Mouse (Mus musculus) kidney, embryonic 14.5 days (tissue): ENCODE results near the gene Calm3. TPM values are rescaled to one million over a fixed set of nuclear protein-coding genes. Genes with fewer than 3 reads are reported as not detected.

ENCODE experiments used
- ATAC-seq: fragments of 200-750 bp; cut with Nextera tagmentation; 2 replicates; pipeline ENCODE4 v1.8.0; 2017; ENCODE audit warnings: moderate number of reproducible peaks, mild to moderate bottlenecking, moderate TSS enrichment, moderate library complexity; ENCODE audit not compliant: low FRiP score, low TSS enrichment
- H3K27ac ChIP-seq: fragments of 300-500 bp; sonication (generic); 2 replicates; pipeline ENCODE4 v1.5.1; 2014; ENCODE audit warnings: low read depth, mild to moderate bottlenecking, low read length, moderate library complexity, mixed read lengths
- H3K27me3 ChIP-seq: fragments of 300-500 bp; sonication (generic); 2 replicates; pipeline ENCODE4 v1.6.1; 2014; ENCODE audit warnings: mild to moderate bottlenecking, low read length; ENCODE audit not compliant: control insufficient read depth, insufficient read depth
- H3K36me3 ChIP-seq: fragments of 300-500 bp; sonication (generic); 2 replicates; pipeline ENCODE4 v1.6.1; 2014; ENCODE audit warnings: low read length, mixed read lengths; ENCODE audit not compliant: control insufficient read depth, insufficient read depth
- H3K4me1 ChIP-seq: fragments of 300-500 bp; sonication (generic); 2 replicates; pipeline ENCODE4 v1.6.1; 2014; ENCODE audit warnings: low read length, mixed read lengths; ENCODE audit not compliant: control insufficient read depth, insufficient read depth
- H3K4me2 ChIP-seq: fragments of 300-500 bp; sonication (generic); replicated peaks from 2 replicates; pipeline ENCODE4 v1.6.1; 2014; ENCODE audit warnings: low read depth, mild to moderate bottlenecking, low read length
- H3K4me3 ChIP-seq: fragments of 300-500 bp; sonication (generic); 2 replicates; pipeline ENCODE4 v1.5.1; 2014; ENCODE audit warnings: mild to moderate bottlenecking, low read length
- H3K9ac ChIP-seq: fragments of 300-500 bp; sonication (generic); 2 replicates; pipeline ENCODE4 v1.6.1; 2014; ENCODE audit warnings: low read depth, mild to moderate bottlenecking, low read length, moderate library complexity
- H3K9me3 ChIP-seq: fragments of 300-500 bp; sonication (generic); 2 replicates; pipeline ENCODE4 v1.6.1; 2016; ENCODE audit warnings: low read length; ENCODE audit not compliant: control insufficient read depth
- WGBS: fragments of 180-500 bp; shearing (Covaris S2); extraction: QIAGEN DNeasy Blood & Tissue Kit; methylation state at CpG from one replicate; pipeline ENCODE4 v1.1.7; 2014; 5-methylcytosine and 5-hydroxymethylcytosine counted together
- polyA plus RNA-seq: library from polyadenylated mRNA; unstranded; fragments of >200 nt; fragmentation: Nextera tagmentation; extraction: Ambion mirVana; gene quantifications from 2 replicates; pipeline ENCODE4 v1.2.1, GENCODE M21; 2014

The Calm3 gene
- polyA plus RNA-seq, 1 experiment from 2014 or later: 156 TPM

DNA sequence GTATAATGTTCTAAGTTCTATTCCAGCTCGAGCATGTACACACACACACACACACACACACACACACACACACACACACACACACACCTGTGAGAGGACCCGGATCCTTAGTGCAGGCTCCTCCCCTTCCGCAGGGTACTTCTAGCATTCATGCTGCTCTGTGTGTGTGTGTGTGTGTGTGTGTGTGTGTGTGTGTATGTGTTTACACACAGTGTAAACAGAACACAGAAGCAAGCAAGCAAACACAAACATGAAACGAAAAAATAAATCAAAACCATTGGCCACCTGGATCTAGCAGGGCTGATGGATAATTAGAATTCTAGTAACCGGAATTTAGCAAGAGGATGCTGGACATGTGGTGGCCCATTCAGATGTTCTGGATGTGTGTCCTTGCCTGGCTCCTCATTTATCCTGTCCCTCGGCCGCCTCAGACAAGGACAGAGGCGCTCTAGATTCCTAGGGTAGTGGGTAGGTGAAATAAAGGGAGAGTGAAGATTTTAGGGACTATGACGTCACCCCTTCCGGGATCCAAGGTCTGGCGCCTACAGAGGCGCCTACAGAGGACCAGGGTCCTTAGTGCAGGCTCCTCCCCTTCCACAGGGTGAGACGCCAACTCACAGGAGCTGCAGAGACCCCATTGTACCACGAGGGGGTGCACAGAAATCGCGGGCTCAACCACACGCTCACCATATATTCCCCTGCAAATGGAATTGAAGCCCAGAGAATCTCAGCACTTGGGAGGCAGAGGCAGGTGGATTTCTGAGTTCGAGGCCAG is 27.1 kb upstream of the Calm3 start:
- 28% methylated on average over 18 of the region's 18 CpGs for WGBS
- Histone ChIP-seq H3K4me1 (peaks cover 24% of the 10 kb centered on the region), H3K36me3 (no peaks in the 10 kb centered on the region), H3K9ac (no peak overlapping the region), H3K4me2 (no peak overlapping the region), H3K9me3 (no peaks in the 10 kb centered on the region), H3K27ac (no peak overlapping the region), H3K27me3 (peaks cover 37% of the 10 kb centered on the region), H3K4me3 (no peak overlapping the region)
- peak; percentile 76 for ATAC-seq

DNA sequence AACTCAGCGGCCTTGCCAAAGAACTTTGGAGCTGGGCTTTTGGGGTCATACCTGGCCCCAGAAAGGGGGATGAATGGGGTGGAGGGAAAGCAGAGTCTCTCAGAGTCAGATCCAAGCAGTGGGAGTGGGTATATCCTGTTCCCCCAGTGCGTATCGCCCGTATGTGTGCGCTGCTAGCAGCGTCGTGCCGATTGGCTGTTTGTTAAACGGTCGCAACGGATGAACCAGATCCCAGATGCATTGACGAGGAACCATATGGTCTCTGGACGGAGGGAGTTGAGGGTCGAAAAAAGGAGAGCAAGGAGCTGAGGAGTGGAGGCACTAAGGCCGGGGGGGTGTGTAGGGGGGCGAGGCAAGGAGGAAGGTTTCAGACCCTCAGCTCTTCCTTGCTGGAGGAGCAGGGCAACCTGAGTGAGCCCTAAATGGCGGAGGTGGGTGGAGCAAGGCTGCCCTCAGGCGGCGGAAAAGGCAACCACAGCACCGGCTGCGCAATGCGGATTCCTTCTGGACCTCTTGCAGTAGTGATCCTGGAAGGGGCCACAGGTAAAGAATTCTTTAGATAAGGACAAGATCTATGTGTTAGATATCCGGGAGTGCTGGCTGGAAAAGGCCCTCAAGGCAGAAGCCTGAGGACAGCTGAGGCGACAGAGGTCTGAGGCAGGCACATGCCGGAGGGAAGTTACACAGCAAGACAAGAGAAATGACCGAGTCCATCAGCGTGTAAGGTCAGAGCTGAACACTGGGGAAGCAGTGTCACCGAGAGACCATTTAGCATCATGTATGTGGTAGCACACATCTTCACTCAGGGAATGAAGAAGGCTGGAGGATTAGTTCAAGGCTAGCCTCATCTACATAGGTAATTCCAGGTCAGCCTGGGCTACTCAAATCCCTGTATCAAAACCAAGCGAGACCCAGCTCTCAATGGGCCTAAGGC is 26.3 kb upstream of the Calm3 start:
- Histone ChIP-seq H3K9me3 (no peaks in the 10 kb centered on the region), H3K4me1 (peaks cover 30% of the 10 kb centered on the region), H3K27me3 (peaks cover 45% of the 10 kb centered on the region), H3K36me3 (no peaks in the 10 kb centered on the region), H3K9ac (0 out of 2 replicates have a peak overlapping the region, but pooled peaks have one; percentile 35), H3K27ac (no peak overlapping the region), H3K4me2 (peak overlapping the region; percentile 52), H3K4me3 (peak overlapping the region; percentile 28)
- ATAC-seq: peak; percentile 45
- WGBS: 11% methylated on average over 29 of the region's 29 CpGs

GRCm38 (mm10) chr7:16948923-16949458 is 25.1 kb upstream of the Calm3 start:
- no peak overlapping the region for H3K27ac ChIP-seq
- H3K4me2 ChIP-seq: no peak overlapping the region
- peaks cover 50% of the 10 kb centered on the region for H3K27me3 ChIP-seq
- H3K4me3 ChIP-seq: no peak overlapping the region
- H3K9me3 ChIP-seq: no peaks in the 10 kb centered on the region
- no peaks in the 10 kb centered on the region for H3K36me3 ChIP-seq
- peaks cover 34% of the 10 kb centered on the region for H3K4me1 ChIP-seq
- no peak for ATAC-seq
- WGBS: 61% methylated on average over 8 of the region's 8 CpGs
- H3K9ac ChIP-seq: no peak overlapping the region

DNA sequence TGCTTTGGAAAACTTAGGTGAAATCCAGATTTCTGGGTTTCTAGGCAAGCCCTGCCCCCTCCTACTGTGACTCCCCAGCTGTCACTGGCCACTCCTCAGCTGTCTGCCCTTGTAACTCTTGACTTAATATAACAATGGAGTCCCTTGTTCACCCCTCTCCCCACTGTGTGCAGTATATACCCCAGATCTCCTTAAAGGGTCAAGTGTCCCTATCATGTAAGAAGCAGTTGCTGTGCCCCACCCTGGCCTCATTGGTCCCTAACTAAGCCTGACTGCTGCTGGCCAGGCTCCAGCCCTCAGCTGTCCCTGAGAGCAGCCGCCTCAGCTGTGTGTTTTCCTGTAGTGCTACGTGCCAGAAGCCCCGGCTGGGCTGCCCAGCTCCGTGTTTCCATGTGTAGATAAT is 24.0 kb upstream of the Calm3 start:
- Histone ChIP-seq H3K9me3 (no peaks in the 10 kb centered on the region), H3K4me3 (peak overlapping the region; percentile 33), H3K4me1 (peaks cover 36% of the 10 kb centered on the region), H3K4me2 (peak overlapping the region; percentile 22), H3K27ac (no peak overlapping the region), H3K9ac (no peak overlapping the region), H3K27me3 (peaks cover 50% of the 10 kb centered on the region), H3K36me3 (no peaks in the 10 kb centered on the region)
- ATAC-seq: no peak
- 12% methylated on average over 4 of the region's 4 CpGs for WGBS

- no peak overlapping the region for H3K27ac ChIP-seq
- peak overlapping the region; percentile 52; the same call in 1 of the 2 replicates for H3K9ac ChIP-seq
- H3K4me1 ChIP-seq: peaks cover 36% of the 10 kb centered on the region
- H3K36me3 ChIP-seq: no peaks in the 10 kb centered on the region
- no peak for ATAC-seq
- H3K27me3 ChIP-seq: peaks cover 50% of the 10 kb centered on the region
- peak overlapping the region; percentile 33 for H3K4me3 ChIP-seq
- H3K9me3 ChIP-seq: no peaks in the 10 kb centered on the region
- WGBS: 19% methylated on average over 21 of the region's 22 CpGs
- H3K4me2 ChIP-seq: peak overlapping the region; percentile 48
Observed at GRCm38 (mm10) chr7:16947349-16947895, 23.5 kb upstream of the Calm3 start.

GRCm38 (mm10) chr7:16946441-16947348 is 22.8 kb upstream of the Calm3 start:
- no peak for ATAC-seq
- no peak overlapping the region for H3K27ac ChIP-seq
- peaks cover 36% of the 10 kb centered on the region for H3K4me1 ChIP-seq
- no peaks in the 10 kb centered on the region for H3K36me3 ChIP-seq
- 4% methylated on average over 49 of the region's 53 CpGs for WGBS
- H3K4me3 ChIP-seq: peak overlapping the region; percentile 33
- peak overlapping the region; percentile 48 for H3K4me2 ChIP-seq
- peaks cover 50% of the 10 kb centered on the region for H3K27me3 ChIP-seq
- no peaks in the 10 kb centered on the region for H3K9me3 ChIP-seq
- peak overlapping the region; percentile 52; the same call in 1 of the 2 replicates for H3K9ac ChIP-seq

GRCm38 (mm10) chr7:16945419-16945818 is 21.5 kb upstream of the Calm3 start:
- WGBS: 11% methylated on average over 17 of the region's 17 CpGs
- peaks cover 36% of the 10 kb centered on the region for H3K4me1 ChIP-seq
- no peaks in the 10 kb centered on the region for H3K36me3 ChIP-seq
- no peaks in the 10 kb centered on the region for H3K9me3 ChIP-seq
- peak overlapping the region; percentile 45 for H3K4me3 ChIP-seq
- peaks cover 50% of the 10 kb centered on the region for H3K27me3 ChIP-seq
- ATAC-seq: no peak
- H3K4me2 ChIP-seq: peak overlapping the region; percentile 51
- H3K9ac ChIP-seq: peak overlapping the region; percentile 35; the same call in 1 of the 2 replicates
- no peak overlapping the region for H3K27ac ChIP-seq

- no peak overlapping the region for H3K27ac ChIP-seq
- H3K9me3 ChIP-seq: no peaks in the 10 kb centered on the region
- peaks cover 49% of the 10 kb centered on the region for H3K27me3 ChIP-seq
- H3K4me3 ChIP-seq: peak overlapping the region; percentile 45
- H3K4me1 ChIP-seq: peaks cover 35% of the 10 kb centered on the region
- no peaks in the 10 kb centered on the region for H3K36me3 ChIP-seq
- ATAC-seq: no peak
- peak overlapping the region; percentile 51 for H3K4me2 ChIP-seq
- WGBS: under 1% methylated on average over 22 of the region's 22 CpGs
- H3K9ac ChIP-seq: peak overlapping the region; percentile 35
Observed at GRCm38 (mm10) chr7:16944808-16945315, 20.9 kb upstream of the Calm3 start.
